Mouse (Mus musculus) heart, embryonic 16.5 days (tissue): ENCODE results near the gene Lgr6. TPM values are rescaled to one million over a fixed set of nuclear protein-coding genes. Genes with fewer than 3 reads are reported as not detected.

Experiments used
- ATAC-seq: fragments of 200-750 bp; cut with Nextera tagmentation; replicated peaks from 2 replicates; pipeline ENCODE4 v1.8.0; 2017; ENCODE audit warnings: moderate number of reproducible peaks; ENCODE audit not compliant: insufficient read depth, low FRiP score; ENCODE audit errors: extremely low read depth
- H3K27ac ChIP-seq: fragments of 300-500 bp; sonication (generic); 2 replicates; pipeline ENCODE4 v1.5.1; 2014; ENCODE audit warnings: mild to moderate bottlenecking, low read length, control low read depth, moderate library complexity
- H3K27me3 ChIP-seq: fragments of 300-500 bp; sonication (generic); 2 replicates; pipeline ENCODE4 v1.6.1; 2014; ENCODE audit warnings: low read length, mixed read lengths; ENCODE audit not compliant: control insufficient read depth, insufficient read depth
- H3K36me3 ChIP-seq: fragments of 300-500 bp; sonication (generic); 2 replicates; pipeline ENCODE4 v1.6.1; 2014; ENCODE audit not compliant: control insufficient read depth, insufficient read depth
- H3K4me1 ChIP-seq: fragments of 300-500 bp; sonication (generic); 2 replicates; pipeline ENCODE4 v1.6.1; 2014; ENCODE audit warnings: low read length, mixed read lengths; ENCODE audit not compliant: control insufficient read depth, insufficient read depth
- H3K4me2 ChIP-seq: fragments of 300-500 bp; sonication (generic); 2 replicates; pipeline ENCODE4 v1.6.1; 2014; ENCODE audit warnings: low read depth, mild to moderate bottlenecking, control low read depth, low read length
- H3K4me3 ChIP-seq: fragments of 300-500 bp; sonication (generic); 2 replicates; pipeline ENCODE4 v1.5.1; 2014; ENCODE audit warnings: mild to moderate bottlenecking, control low read depth, low read length
- H3K9ac ChIP-seq: fragments of 300-500 bp; sonication (generic); 2 replicates; pipeline ENCODE4 v1.6.1; 2014; ENCODE audit warnings: low read length, control low read depth
- H3K9me3 ChIP-seq: fragments of 300-500 bp; sonication (generic); replicated peaks from 2 replicates; pipeline ENCODE4 v1.6.1; 2016; ENCODE audit warnings: low read length; ENCODE audit not compliant: control insufficient read depth
- WGBS: fragments of 180-500 bp; shearing (Covaris S2); extraction: QIAGEN DNeasy Blood & Tissue Kit; methylation state at CpG from one replicate; pipeline ENCODE4 v1.1.7; 2014; 5-methylcytosine and 5-hydroxymethylcytosine counted together
- polyA plus RNA-seq: library from polyadenylated mRNA; unstranded; fragments of >200 nt; fragmentation: Nextera tagmentation; extraction: Ambion mirVana; gene quantifications from 2 replicates; pipeline ENCODE4 v1.2.1, GENCODE M21; 2015

The Lgr6 gene
- polyA plus RNA-seq, 1 experiment from 2014 or later = 2.5 TPM

GRCm38 (mm10) chr1:135076470-135076869 lies 28.6 kb downstream of the Lgr6 start:
- peaks cover 3% of the 10 kb centered on the region for H3K9me3 ChIP-seq
- H3K4me2 ChIP-seq = no peak overlapping the region
- H3K4me1 ChIP-seq = no peaks in the 10 kb centered on the region
- no peaks in the 10 kb centered on the region for H3K36me3 ChIP-seq
- H3K9ac ChIP-seq = no peak overlapping the region
- no peaks in the 10 kb centered on the region; the same call in 1 of the 2 replicates for H3K27me3 ChIP-seq
- 51% methylated on average over 5 of the region's 5 CpGs for WGBS
- H3K4me3 ChIP-seq = no peak overlapping the region
- H3K27ac ChIP-seq = no peak overlapping the region
- no peak for ATAC-seq

DNA sequence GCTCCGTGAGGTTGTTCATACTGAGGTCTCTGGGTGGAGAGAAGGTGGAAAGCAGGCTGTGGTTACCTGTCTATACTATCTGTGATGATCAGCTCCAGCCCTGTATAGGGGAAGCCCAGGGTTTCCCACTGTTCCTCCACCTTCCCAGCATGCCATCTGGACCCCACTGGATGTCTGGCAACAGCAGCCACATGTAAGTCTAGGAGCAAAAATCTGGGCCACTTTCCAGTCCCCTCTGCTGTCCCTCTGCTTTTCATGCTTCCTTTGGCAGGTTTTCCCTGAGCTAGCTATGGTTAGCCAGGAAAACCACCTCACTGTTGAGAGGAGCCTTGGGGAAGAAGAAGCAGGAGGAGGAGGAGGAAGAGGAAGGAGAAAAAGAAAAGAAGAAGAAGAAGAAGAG lies 29.8 kb downstream of the Lgr6 start:
- no peak overlapping the region for H3K27ac ChIP-seq
- H3K9me3 ChIP-seq = peaks cover 3% of the 10 kb centered on the region
- WGBS = 80% methylated on average over 1 of the region's 1 CpGs
- no peak overlapping the region for H3K9ac ChIP-seq
- no peaks in the 10 kb centered on the region for H3K36me3 ChIP-seq
- no peak for ATAC-seq
- H3K4me3 ChIP-seq = no peak overlapping the region
- H3K4me1 ChIP-seq = no peaks in the 10 kb centered on the region
- H3K4me2 ChIP-seq = no peak overlapping the region
- H3K27me3 ChIP-seq = no peaks in the 10 kb centered on the region; the same call in 1 of the 2 replicates

DNA sequence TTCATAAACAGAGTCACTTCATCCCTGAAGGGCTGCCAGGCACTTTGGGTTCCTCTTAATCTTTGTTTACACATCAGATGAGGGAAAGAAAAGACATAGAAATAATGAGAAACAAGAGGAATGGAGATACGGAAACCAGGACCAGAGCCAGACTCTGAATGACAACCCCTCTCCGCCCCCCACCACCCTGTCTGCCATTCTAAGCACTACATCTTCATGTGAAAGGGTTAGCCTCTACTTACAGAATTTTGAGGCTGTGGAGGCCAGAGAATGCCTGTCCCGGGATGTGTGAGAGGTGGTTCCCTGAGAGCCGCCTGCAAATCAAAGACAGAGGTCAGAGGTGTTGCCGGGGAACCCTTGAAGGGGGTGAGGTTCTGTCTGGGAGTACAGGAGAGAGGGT lies 32.4 kb downstream of the Lgr6 start:
- no peak for ATAC-seq
- Histone ChIP-seq H3K4me1 (no peaks in the 10 kb centered on the region), H3K4me2 (no peak overlapping the region), H3K9me3 (peaks cover 3% of the 10 kb centered on the region), H3K27me3 (peaks cover 12% of the 10 kb centered on the region), H3K4me3 (no peak overlapping the region), H3K27ac (no peak overlapping the region), H3K9ac (no peak overlapping the region), H3K36me3 (no peaks in the 10 kb centered on the region)
- 52% methylated on average over 5 of the region's 5 CpGs for WGBS

DNA sequence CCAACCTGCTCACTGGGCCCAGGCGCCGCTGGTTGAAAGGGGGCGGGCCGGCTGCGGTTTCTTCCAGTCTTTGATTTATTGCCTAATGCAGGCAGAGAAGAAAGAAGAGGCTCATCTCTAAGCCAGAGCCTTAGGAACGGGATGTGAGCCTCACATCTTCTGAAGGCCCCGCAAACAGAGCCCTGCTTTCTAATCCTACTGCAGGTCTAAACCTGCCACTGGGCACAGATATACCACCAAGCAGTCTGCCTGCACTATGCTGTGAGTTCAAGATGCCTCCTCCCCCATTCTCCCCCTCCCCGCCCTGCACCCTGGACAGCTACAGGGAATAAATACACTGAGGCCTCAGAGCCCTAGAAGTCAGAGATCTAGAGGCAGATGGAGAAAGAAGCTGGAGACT lies 35.2 kb downstream of the Lgr6 start:
- Histone ChIP-seq H3K4me1 (no peaks in the 10 kb centered on the region), H3K27ac (no peak overlapping the region), H3K36me3 (no peaks in the 10 kb centered on the region), H3K4me2 (no peak overlapping the region), H3K4me3 (no peak overlapping the region), H3K9me3 (peaks cover 3% of the 10 kb centered on the region), H3K9ac (no peak overlapping the region), H3K27me3 (peaks cover 12% of the 10 kb centered on the region)
- no peak for ATAC-seq
- 71% methylated on average over 8 of the region's 8 CpGs for WGBS

DNA sequence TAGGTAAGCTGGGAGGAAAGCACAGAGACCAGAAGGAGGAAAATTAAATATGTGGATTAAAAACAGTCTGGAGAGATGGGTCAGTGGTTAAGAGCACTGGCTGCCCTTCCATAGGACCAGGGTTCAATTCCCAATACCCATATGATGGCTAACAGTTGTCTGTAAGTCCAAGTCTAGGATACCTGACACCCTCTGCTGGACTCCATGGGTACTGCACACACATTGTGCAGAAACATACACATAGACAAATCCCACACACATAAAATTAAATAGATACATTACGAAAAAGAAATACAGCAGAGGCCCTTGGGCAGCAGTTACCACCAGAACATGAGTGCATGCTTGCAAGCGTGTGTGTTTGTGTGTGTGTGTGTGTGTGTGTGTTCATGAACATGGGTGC lies 40.6 kb downstream of the Lgr6 start:
- Histone ChIP-seq H3K9me3 (no peaks in the 10 kb centered on the region; the same call in 1 of the 2 replicates), H3K9ac (no peak overlapping the region), H3K4me1 (no peaks in the 10 kb centered on the region), H3K27me3 (peaks cover 10% of the 10 kb centered on the region), H3K4me3 (no peak overlapping the region), H3K4me2 (no peak overlapping the region), H3K27ac (no peak overlapping the region), H3K36me3 (no peaks in the 10 kb centered on the region)
- 85% methylated on average over 2 of the region's 2 CpGs for WGBS
- ATAC-seq = no peak

DNA sequence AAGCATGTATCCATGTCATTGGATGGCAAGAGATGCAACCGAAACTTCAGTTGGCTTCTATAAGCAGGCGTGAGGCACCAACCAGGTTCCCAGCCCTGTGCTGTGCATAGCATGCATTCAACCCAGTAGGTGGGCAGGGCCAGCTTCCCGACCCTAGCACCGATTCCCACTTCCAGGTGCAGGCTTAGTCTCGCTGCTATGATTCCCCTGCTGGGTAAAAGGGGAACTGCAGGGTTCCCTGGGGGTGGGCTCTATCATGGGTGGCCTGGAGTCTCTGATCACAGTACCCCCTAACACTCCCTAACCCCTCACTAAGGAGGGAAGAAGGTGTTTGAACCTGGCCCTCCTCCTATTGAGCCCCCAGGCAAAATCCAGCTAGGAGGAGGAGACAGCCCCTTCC lies 42.1 kb downstream of the Lgr6 start:
- H3K27ac ChIP-seq = no peak overlapping the region
- no peak for ATAC-seq
- H3K4me3 ChIP-seq = no peak overlapping the region
- 61% methylated on average over 5 of the region's 5 CpGs for WGBS
- H3K4me1 ChIP-seq = no peaks in the 10 kb centered on the region
- H3K27me3 ChIP-seq = no peaks in the 10 kb centered on the region
- no peak overlapping the region for H3K4me2 ChIP-seq
- H3K36me3 ChIP-seq = no peaks in the 10 kb centered on the region
- no peak overlapping the region for H3K9ac ChIP-seq
- no peaks in the 10 kb centered on the region; the same call in 1 of the 2 replicates for H3K9me3 ChIP-seq

- H3K27ac ChIP-seq = no peak overlapping the region
- 93% methylated on average over 6 of the region's 6 CpGs for WGBS
- H3K36me3 ChIP-seq = no peaks in the 10 kb centered on the region
- no peak overlapping the region for H3K4me3 ChIP-seq
- no peaks in the 10 kb centered on the region; the same call in 1 of the 2 replicates for H3K9me3 ChIP-seq
- no peaks in the 10 kb centered on the region for H3K27me3 ChIP-seq
- H3K4me1 ChIP-seq = no peaks in the 10 kb centered on the region
- no peak overlapping the region for H3K4me2 ChIP-seq
- H3K9ac ChIP-seq = no peak overlapping the region
- ATAC-seq = no peak
Observed at GRCm38 (mm10) chr1:135061300-135061699, 43.8 kb downstream of the Lgr6 start.

DNA sequence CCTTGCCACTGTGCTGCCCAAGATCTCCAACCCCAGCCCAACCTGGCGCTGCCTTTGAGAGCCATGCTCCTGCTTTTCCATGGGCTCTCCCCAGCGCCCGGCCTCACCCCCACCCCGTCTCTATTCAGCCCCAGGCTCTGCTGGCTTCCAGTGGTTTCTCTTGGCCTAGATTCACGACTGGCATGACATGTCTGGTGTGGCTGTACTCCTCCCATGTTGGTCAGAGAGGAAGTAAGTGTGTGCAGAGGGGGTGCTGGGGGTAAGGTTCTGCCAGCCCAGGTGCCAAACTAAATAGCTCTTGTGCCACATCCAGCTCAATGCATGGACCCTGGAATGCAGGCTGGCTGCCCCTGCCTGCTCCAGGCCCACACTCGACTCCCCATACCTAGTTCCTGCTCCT lies 44.9 kb downstream of the Lgr6 start:
- Histone ChIP-seq H3K4me1 (no peaks in the 10 kb centered on the region), H3K9ac (no peak overlapping the region), H3K27me3 (no peaks in the 10 kb centered on the region), H3K27ac (no peak overlapping the region), H3K4me3 (no peak overlapping the region), H3K4me2 (no peak overlapping the region), H3K9me3 (no peaks in the 10 kb centered on the region; the same call in 1 of the 2 replicates), H3K36me3 (no peaks in the 10 kb centered on the region)
- 72% methylated on average over 6 of the region's 6 CpGs for WGBS
- no peak for ATAC-seq

DNA sequence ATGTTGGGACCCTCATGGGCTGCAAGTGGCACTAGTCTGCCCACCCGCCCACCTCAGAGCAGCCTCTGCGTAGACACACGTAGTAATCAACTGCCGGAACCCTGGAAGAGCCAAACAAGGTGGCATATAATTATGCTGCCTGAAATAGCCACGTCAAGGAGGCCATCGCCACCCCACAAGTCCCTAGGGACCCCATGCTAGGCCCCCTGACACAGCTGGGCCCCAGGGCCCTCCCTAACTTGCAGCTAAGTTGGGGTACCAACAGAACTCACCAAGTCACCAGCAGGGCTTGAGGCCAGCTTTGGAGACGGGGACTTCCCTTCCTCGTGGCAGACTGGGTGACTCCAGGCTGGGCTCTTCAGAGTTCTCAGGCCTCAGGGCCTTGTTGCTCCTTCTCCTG lies 48.2 kb downstream of the Lgr6 start:
- WGBS = 76% methylated on average over 8 of the region's 8 CpGs
- no peak overlapping the region for H3K4me3 ChIP-seq
- H3K9ac ChIP-seq = no peak overlapping the region
- no peaks in the 10 kb centered on the region for H3K36me3 ChIP-seq
- no peak for ATAC-seq
- no peaks in the 10 kb centered on the region for H3K4me1 ChIP-seq
- no peaks in the 10 kb centered on the region for H3K9me3 ChIP-seq
- H3K27ac ChIP-seq = no peak overlapping the region
- H3K27me3 ChIP-seq = no peaks in the 10 kb centered on the region
- H3K4me2 ChIP-seq = no peak overlapping the region

- 76% methylated on average over 5 of the region's 5 CpGs for WGBS
- no peak overlapping the region for H3K27ac ChIP-seq
- no peak overlapping the region for H3K4me3 ChIP-seq
- no peak overlapping the region for H3K4me2 ChIP-seq
- no peak overlapping the region for H3K9ac ChIP-seq
- no peaks in the 10 kb centered on the region for H3K9me3 ChIP-seq
- no peaks in the 10 kb centered on the region for H3K4me1 ChIP-seq
- no peaks in the 10 kb centered on the region for H3K36me3 ChIP-seq
- H3K27me3 ChIP-seq = no peaks in the 10 kb centered on the region
- ATAC-seq = no peak
Observed at GRCm38 (mm10) chr1:135054121-135054520, 51.0 kb downstream of the Lgr6 start.
